Mouse (Mus musculus): ENCODE data around the gene Bcor. TPM values are rescaled to one million over a fixed set of nuclear protein-coding genes. Genes with fewer than 3 reads are reported as not detected.
A peak's percentile ranks its signal among the peaks of the same experiment; 100 is the strongest.

Gene Bcor
- polyA plus RNA-seq, 1 experiment: 15.8 TPM

DNA sequence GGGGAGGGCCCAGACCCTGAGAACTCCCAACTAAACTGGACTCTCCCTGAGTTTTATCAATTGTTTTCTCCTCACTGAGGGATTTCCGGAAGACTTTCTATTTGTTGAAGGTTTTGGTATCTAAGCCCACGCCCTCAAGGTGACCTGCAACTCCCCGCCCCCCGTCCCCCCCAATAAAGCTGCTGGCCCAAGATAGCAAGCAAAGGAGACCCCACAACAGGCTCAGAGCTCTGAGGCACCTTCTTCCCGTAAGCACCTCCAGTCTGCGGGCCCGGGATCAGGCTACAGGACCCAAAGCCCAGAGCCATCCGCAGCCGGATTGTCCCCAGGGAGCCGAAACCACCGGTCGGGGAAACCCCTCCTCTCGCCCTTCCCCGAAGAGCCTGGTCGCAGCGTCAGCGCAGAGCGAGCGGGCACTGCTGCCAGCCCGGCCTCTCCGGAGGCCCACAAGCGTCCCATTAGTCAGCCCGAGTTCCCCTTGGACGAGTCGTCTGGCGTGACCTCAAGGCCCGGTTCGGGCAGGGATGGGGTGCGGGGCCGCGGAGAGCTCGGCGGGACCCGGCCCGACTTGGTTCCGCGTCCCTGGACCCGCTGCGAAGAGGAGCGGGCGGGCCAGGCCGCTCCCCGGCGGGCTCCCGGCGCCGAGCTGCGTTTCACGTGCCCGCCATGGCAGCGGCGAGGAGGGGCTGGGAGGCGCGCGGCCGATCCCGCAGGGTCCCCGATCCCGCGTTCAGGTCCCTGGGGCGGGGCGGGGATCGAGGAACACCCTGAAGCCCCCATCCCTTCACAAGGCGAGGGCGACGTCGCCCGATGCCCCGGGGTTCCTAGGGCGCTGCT is 73.3 kb downstream of the Bcor start:
- TF ChIP-seq CTCF (IDR thresholded peaks at IDR 0.05; ENCODE audit: low read depth, low read length): no peak
- no peak for TF ChIP-seq POLR2A (IDR thresholded peaks at IDR 0.05; ENCODE audit: insufficient read depth, low read length)
- no peak for TF ChIP-seq EP300 (IDR thresholded peaks at IDR 0.05; ENCODE audit: insufficient read depth, low read depth, low read length)
- Histone ChIP-seq H3K27me3 (ENCODE audit: control insufficient read depth, insufficient read depth, low read length, poor library complexity, severe bottlenecking) (peaks cover 33% of the 10 kb centered on the region), H3K9ac (ENCODE audit: low read depth, poor library complexity, severe bottlenecking) (peak overlapping the region; percentile 65; the same call in 1 of the 2 replicates), H3K4me3 (ENCODE audit: low read depth, low read length) (peak overlapping the region; percentile 43), H3K27ac (ENCODE audit: insufficient read depth, low read length) (no peak overlapping the region), H3K4me1 (ENCODE audit: control insufficient read depth, insufficient read depth, low read length) (no peaks in the 10 kb centered on the region), H3K9me3 (replicated peaks; ENCODE audit: control insufficient read depth, insufficient read depth, low read length, poor library complexity, severe bottlenecking) (no peaks in the 10 kb centered on the region), H3K36me3 (ENCODE audit: control insufficient read depth, insufficient read depth, low read length, poor library complexity, severe bottlenecking) (no peaks in the 10 kb centered on the region)

GRCm38 (mm10) chrX:12085949-12086348 is 74.2 kb downstream of the Bcor start:
- no peaks in the 10 kb centered on the region for H3K9me3 ChIP-seq (replicated peaks; ENCODE audit: control insufficient read depth, insufficient read depth, low read length, poor library complexity, severe bottlenecking)
- no peak overlapping the region for H3K9ac ChIP-seq (ENCODE audit: low read depth, poor library complexity, severe bottlenecking)
- H3K27me3 ChIP-seq (ENCODE audit: control insufficient read depth, insufficient read depth, low read length, poor library complexity, severe bottlenecking): peaks cover 28% of the 10 kb centered on the region
- no peak overlapping the region for H3K27ac ChIP-seq (ENCODE audit: insufficient read depth, low read length)
- H3K4me1 ChIP-seq (ENCODE audit: control insufficient read depth, insufficient read depth, low read length): no peaks in the 10 kb centered on the region
- TF ChIP-seq CTCF (IDR thresholded peaks at IDR 0.05; ENCODE audit: low read depth, low read length): no peak
- TF ChIP-seq EP300 (IDR thresholded peaks at IDR 0.05; ENCODE audit: insufficient read depth, low read depth, low read length): no peak
- TF ChIP-seq POLR2A (IDR thresholded peaks at IDR 0.05; ENCODE audit: insufficient read depth, low read length): no peak
- no peak overlapping the region for H3K4me3 ChIP-seq (ENCODE audit: low read depth, low read length)
- H3K36me3 ChIP-seq (ENCODE audit: control insufficient read depth, insufficient read depth, low read length, poor library complexity, severe bottlenecking): no peaks in the 10 kb centered on the region

GRCm38 (mm10) chrX:12085290-12085689 is 74.9 kb downstream of the Bcor start:
- H3K4me1 ChIP-seq (ENCODE audit: control insufficient read depth, insufficient read depth, low read length): no peaks in the 10 kb centered on the region

GRCm38 (mm10) chrX:12084698-12085097 is 75.5 kb downstream of the Bcor start:
- Histone ChIP-seq H3K27ac (ENCODE audit: insufficient read depth, low read length) (no peak overlapping the region), H3K4me3 (ENCODE audit: low read depth, low read length) (no peak overlapping the region), H3K27me3 (ENCODE audit: control insufficient read depth, insufficient read depth, low read length, poor library complexity, severe bottlenecking) (peaks cover 32% of the 10 kb centered on the region), H3K4me1 (ENCODE audit: control insufficient read depth, insufficient read depth, low read length) (no peaks in the 10 kb centered on the region), H3K9ac (ENCODE audit: low read depth, poor library complexity, severe bottlenecking) (no peak overlapping the region), H3K36me3 (ENCODE audit: control insufficient read depth, insufficient read depth, low read length, poor library complexity, severe bottlenecking) (no peaks in the 10 kb centered on the region), H3K9me3 (replicated peaks; ENCODE audit: control insufficient read depth, insufficient read depth, low read length, poor library complexity, severe bottlenecking) (no peaks in the 10 kb centered on the region)
- TF ChIP-seq POLR2A (IDR thresholded peaks at IDR 0.05; ENCODE audit: insufficient read depth, low read length) (no peak), EP300 (IDR thresholded peaks at IDR 0.05; ENCODE audit: insufficient read depth, low read depth, low read length) (no peak), CTCF (IDR thresholded peaks at IDR 0.05; ENCODE audit: low read depth, low read length) (no peak)

More at GRCm38 (mm10) chrX:12085290-12085689, 74.9 kb downstream of the Bcor start:
- no peak overlapping the region for H3K4me3 ChIP-seq (ENCODE audit: low read depth, low read length)
- H3K27me3 ChIP-seq (ENCODE audit: control insufficient read depth, insufficient read depth, low read length, poor library complexity, severe bottlenecking): peaks cover 32% of the 10 kb centered on the region
- no peak overlapping the region for H3K27ac ChIP-seq (ENCODE audit: insufficient read depth, low read length)
- no peaks in the 10 kb centered on the region for H3K36me3 ChIP-seq (ENCODE audit: control insufficient read depth, insufficient read depth, low read length, poor library complexity, severe bottlenecking)
- no peaks in the 10 kb centered on the region for H3K9me3 ChIP-seq (replicated peaks; ENCODE audit: control insufficient read depth, insufficient read depth, low read length, poor library complexity, severe bottlenecking)
- TF ChIP-seq EP300 (IDR thresholded peaks at IDR 0.05; ENCODE audit: insufficient read depth, low read depth, low read length) (no peak), POLR2A (IDR thresholded peaks at IDR 0.05; ENCODE audit: insufficient read depth, low read length) (no peak), CTCF (IDR thresholded peaks at IDR 0.05; ENCODE audit: low read depth, low read length) (no peak)
- H3K9ac ChIP-seq (ENCODE audit: low read depth, poor library complexity, severe bottlenecking): no peak overlapping the region

- Histone ChIP-seq H3K4me3 (ENCODE audit: low read depth, low read length) (no peak overlapping the region), H3K9ac (ENCODE audit: low read depth, poor library complexity, severe bottlenecking) (no peak overlapping the region), H3K9me3 (replicated peaks; ENCODE audit: control insufficient read depth, insufficient read depth, low read length, poor library complexity, severe bottlenecking) (no peaks in the 10 kb centered on the region), H3K27ac (ENCODE audit: insufficient read depth, low read length) (no peak overlapping the region), H3K27me3 (ENCODE audit: control insufficient read depth, insufficient read depth, low read length, poor library complexity, severe bottlenecking) (peaks cover 33% of the 10 kb centered on the region), H3K36me3 (ENCODE audit: control insufficient read depth, insufficient read depth, low read length, poor library complexity, severe bottlenecking) (no peaks in the 10 kb centered on the region), H3K4me1 (ENCODE audit: control insufficient read depth, insufficient read depth, low read length) (no peaks in the 10 kb centered on the region)
- TF ChIP-seq POLR2A (IDR thresholded peaks at IDR 0.05; ENCODE audit: insufficient read depth, low read length) (no peak), EP300 (IDR thresholded peaks at IDR 0.05; ENCODE audit: insufficient read depth, low read depth, low read length) (no peak), CTCF (IDR thresholded peaks at IDR 0.05; ENCODE audit: low read depth, low read length) (no peak)
Observed at GRCm38 (mm10) chrX:12083631-12084030, 76.5 kb downstream of the Bcor start.

DNA sequence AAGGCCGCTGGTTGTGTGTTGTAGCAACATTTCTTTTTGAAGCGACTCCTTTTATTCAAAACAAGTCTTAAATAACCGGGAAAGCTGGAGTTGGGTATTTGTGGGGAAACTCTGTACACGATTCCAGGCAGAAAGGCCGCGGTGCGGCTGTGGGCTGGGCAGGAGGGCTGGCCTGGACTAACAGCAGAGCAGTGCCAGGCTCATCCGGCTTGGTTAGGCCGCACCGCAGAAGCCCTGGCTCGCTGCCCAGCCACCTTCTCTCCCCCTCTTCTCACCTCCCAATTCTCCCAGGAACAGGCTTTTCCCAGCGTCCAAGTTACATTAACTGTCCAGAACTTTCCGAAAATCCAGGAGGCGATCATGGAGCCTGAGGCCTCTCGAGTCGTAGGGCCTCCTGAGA is 77.4 kb downstream of the Bcor start:
- Histone ChIP-seq H3K27me3 (ENCODE audit: control insufficient read depth, insufficient read depth, low read length, poor library complexity, severe bottlenecking) (peaks cover 35% of the 10 kb centered on the region), H3K4me1 (ENCODE audit: control insufficient read depth, insufficient read depth, low read length) (no peaks in the 10 kb centered on the region), H3K9me3 (replicated peaks; ENCODE audit: control insufficient read depth, insufficient read depth, low read length, poor library complexity, severe bottlenecking) (no peaks in the 10 kb centered on the region), H3K4me3 (ENCODE audit: low read depth, low read length) (no peak overlapping the region), H3K27ac (ENCODE audit: insufficient read depth, low read length) (no peak overlapping the region), H3K9ac (ENCODE audit: low read depth, poor library complexity, severe bottlenecking) (no peak overlapping the region), H3K36me3 (ENCODE audit: control insufficient read depth, insufficient read depth, low read length, poor library complexity, severe bottlenecking) (no peaks in the 10 kb centered on the region)
- no peak for TF ChIP-seq EP300 (IDR thresholded peaks at IDR 0.05; ENCODE audit: insufficient read depth, low read depth, low read length)
- no peak for TF ChIP-seq POLR2A (IDR thresholded peaks at IDR 0.05; ENCODE audit: insufficient read depth, low read length)
- TF ChIP-seq CTCF (IDR thresholded peaks at IDR 0.05; ENCODE audit: low read depth, low read length): no peak

Measured in ES-Bruce4 (cell line).